Mouse (Mus musculus): ENCODE data around the gene Thegl. TPM values are rescaled to one million over a fixed set of nuclear protein-coding genes. Genes with fewer than 3 reads are reported as not detected.
A peak's percentile ranks its signal among the peaks of the same experiment; 100 is the strongest.

The Thegl gene
- polyA plus RNA-seq, 1 experiment from 2014 or later = not detected

- no peak overlapping the region for H3K27ac ChIP-seq
- H3K4me3 ChIP-seq = no peak overlapping the region
- WGBS = 79% methylated on average over 12 of the region's 12 CpGs
- no peaks in the 10 kb centered on the region for H3K36me3 ChIP-seq
- no peak overlapping the region for H3K9ac ChIP-seq
- ATAC-seq (replicated peaks; ENCODE audit: insufficient number of reproducible peaks, insufficient read depth, low FRiP score, low read depth) = no peak
- no peak overlapping the region for H3K4me2 ChIP-seq
- H3K9me3 ChIP-seq (replicated peaks) = no peaks in the 10 kb centered on the region
- H3K4me1 ChIP-seq (replicated peaks) = 0 out of 2 replicates have a peak, but pooled peaks cover 6% of the 10 kb centered on the region
- peaks cover 3% of the 10 kb centered on the region; the same call in 1 of the 2 replicates for H3K27me3 ChIP-seq
These were observed 41.1 kb downstream of the Thegl start for GRCm38 (mm10) chr5:77056881-77057440.

- H3K9ac ChIP-seq = no peak overlapping the region
- no peak for ATAC-seq (replicated peaks; ENCODE audit: insufficient number of reproducible peaks, insufficient read depth, low FRiP score, low read depth)
These were observed 44.5 kb downstream of the Thegl start for GRCm38 (mm10) chr5:77060363-77060762.

GRCm38 (mm10) chr5:77061372-77062038, 45.7 kb downstream of the Thegl start:
- H3K4me2 ChIP-seq = peak overlapping the region; percentile 38
- H3K9me3 ChIP-seq (replicated peaks) = no peaks in the 10 kb centered on the region
- 0 out of 2 replicates have a peak, but pooled peaks cover 6% of the 10 kb centered on the region for H3K4me1 ChIP-seq (replicated peaks)
- 29% methylated on average over 17 of the region's 17 CpGs for WGBS
- no peak overlapping the region for H3K9ac ChIP-seq
- H3K27ac ChIP-seq = no peak overlapping the region
- no peak for ATAC-seq (replicated peaks; ENCODE audit: insufficient number of reproducible peaks, insufficient read depth, low FRiP score, low read depth)
- H3K36me3 ChIP-seq = no peaks in the 10 kb centered on the region
- peaks cover 3% of the 10 kb centered on the region; the same call in 1 of the 2 replicates for H3K27me3 ChIP-seq
- H3K4me3 ChIP-seq = 0 out of 2 replicates have a peak overlapping the region, but pooled peaks have one; percentile 18

More at GRCm38 (mm10) chr5:77060363-77060762, 44.5 kb downstream of the Thegl start:
- no peaks in the 10 kb centered on the region for H3K9me3 ChIP-seq (replicated peaks)
- H3K4me3 ChIP-seq = no peak overlapping the region
- H3K36me3 ChIP-seq = no peaks in the 10 kb centered on the region
- H3K4me2 ChIP-seq = no peak overlapping the region
- H3K27me3 ChIP-seq = peaks cover 3% of the 10 kb centered on the region; the same call in 1 of the 2 replicates
- H3K27ac ChIP-seq = no peak overlapping the region
- 39% methylated on average over 10 of the region's 10 CpGs for WGBS
- 0 out of 2 replicates have a peak, but pooled peaks cover 6% of the 10 kb centered on the region for H3K4me1 ChIP-seq (replicated peaks)

GRCm38 (mm10) chr5:77067321-77067720, 51.5 kb downstream of the Thegl start:
- Histone ChIP-seq H3K9ac (no peak overlapping the region), H3K4me3 (no peak overlapping the region), H3K4me2 (no peak overlapping the region), H3K36me3 (no peaks in the 10 kb centered on the region), H3K27me3 (no peaks in the 10 kb centered on the region), H3K27ac (no peak overlapping the region), H3K4me1 (replicated peaks) (0 out of 2 replicates have a peak, but pooled peaks cover 3% of the 10 kb centered on the region), H3K9me3 (replicated peaks) (no peaks in the 10 kb centered on the region)
- no peak for ATAC-seq (replicated peaks; ENCODE audit: insufficient number of reproducible peaks, insufficient read depth, low FRiP score, low read depth)
- 51% methylated on average over 8 of the region's 8 CpGs for WGBS

GRCm38 (mm10) chr5:77070987-77071386, 55.2 kb downstream of the Thegl start:
- WGBS = 80% methylated on average over 2 of the region's 2 CpGs

GRCm38 (mm10) chr5:77071626-77072025, 55.8 kb downstream of the Thegl start:
- peaks cover 23% of the 10 kb centered on the region for H3K4me1 ChIP-seq (replicated peaks)
- H3K27ac ChIP-seq = no peak overlapping the region
- H3K9ac ChIP-seq = no peak overlapping the region
- no peaks in the 10 kb centered on the region for H3K9me3 ChIP-seq (replicated peaks)
- no peaks in the 10 kb centered on the region for H3K27me3 ChIP-seq
- no peak for ATAC-seq (replicated peaks; ENCODE audit: insufficient number of reproducible peaks, insufficient read depth, low FRiP score, low read depth)
- 84% methylated on average over 3 of the region's 3 CpGs for WGBS
- H3K36me3 ChIP-seq = no peaks in the 10 kb centered on the region
- no peak overlapping the region for H3K4me2 ChIP-seq
- no peak overlapping the region for H3K4me3 ChIP-seq

More at GRCm38 (mm10) chr5:77070987-77071386, 55.2 kb downstream of the Thegl start:
- Histone ChIP-seq H3K27me3 (no peaks in the 10 kb centered on the region), H3K9ac (no peak overlapping the region), H3K4me1 (replicated peaks) (peaks cover 23% of the 10 kb centered on the region), H3K27ac (no peak overlapping the region), H3K4me3 (no peak overlapping the region), H3K36me3 (no peaks in the 10 kb centered on the region), H3K9me3 (replicated peaks) (no peaks in the 10 kb centered on the region), H3K4me2 (no peak overlapping the region)
- ATAC-seq (replicated peaks; ENCODE audit: insufficient number of reproducible peaks, insufficient read depth, low FRiP score, low read depth) = no peak

- ATAC-seq (replicated peaks; ENCODE audit: insufficient number of reproducible peaks, insufficient read depth, low FRiP score, low read depth) = no peak
- peaks cover 20% of the 10 kb centered on the region for H3K4me1 ChIP-seq (replicated peaks)
- no peaks in the 10 kb centered on the region for H3K27me3 ChIP-seq
- no peaks in the 10 kb centered on the region for H3K9me3 ChIP-seq (replicated peaks)
- no peak overlapping the region for H3K27ac ChIP-seq
- 55% methylated on average over 8 of the region's 8 CpGs for WGBS
- no peak overlapping the region for H3K4me2 ChIP-seq
- no peaks in the 10 kb centered on the region for H3K36me3 ChIP-seq
- no peak overlapping the region for H3K9ac ChIP-seq
- no peak overlapping the region for H3K4me3 ChIP-seq
These were observed 58.0 kb downstream of the Thegl start for GRCm38 (mm10) chr5:77073794-77074193.

- H3K4me3 ChIP-seq = no peak overlapping the region
- WGBS = 27% methylated on average over 2 of the region's 2 CpGs
- H3K9ac ChIP-seq = no peak overlapping the region
- peak overlapping the region; percentile 60 for H3K27ac ChIP-seq
- no peaks in the 10 kb centered on the region for H3K36me3 ChIP-seq
- no peaks in the 10 kb centered on the region for H3K9me3 ChIP-seq (replicated peaks)
- no peaks in the 10 kb centered on the region for H3K27me3 ChIP-seq
- ATAC-seq (replicated peaks; ENCODE audit: insufficient number of reproducible peaks, insufficient read depth, low FRiP score, low read depth) = peak; percentile 76
- peaks cover 20% of the 10 kb centered on the region for H3K4me1 ChIP-seq (replicated peaks)
- H3K4me2 ChIP-seq = no peak overlapping the region
These were observed 59.1 kb downstream of the Thegl start for GRCm38 (mm10) chr5:77074914-77075313.

GRCm38 (mm10) chr5:77075951-77076350, 60.1 kb downstream of the Thegl start:
- Histone ChIP-seq H3K27ac (no peak overlapping the region), H3K36me3 (no peaks in the 10 kb centered on the region), H3K4me3 (no peak overlapping the region), H3K9ac (no peak overlapping the region), H3K4me2 (no peak overlapping the region), H3K4me1 (replicated peaks) (peaks cover 20% of the 10 kb centered on the region), H3K9me3 (replicated peaks) (no peaks in the 10 kb centered on the region), H3K27me3 (no peaks in the 10 kb centered on the region)
- 88% methylated on average over 4 of the region's 4 CpGs for WGBS
- no peak for ATAC-seq (replicated peaks; ENCODE audit: insufficient number of reproducible peaks, insufficient read depth, low FRiP score, low read depth)

GRCm38 (mm10) chr5:77080761-77081160, 64.9 kb downstream of the Thegl start:
- no peaks in the 10 kb centered on the region for H3K27me3 ChIP-seq

GRCm38 (mm10) chr5:77082735-77083134, 66.9 kb downstream of the Thegl start:
- WGBS = 74% methylated on average over 7 of the region's 7 CpGs
- H3K4me2 ChIP-seq = no peak overlapping the region
- no peak overlapping the region for H3K4me3 ChIP-seq
- no peaks in the 10 kb centered on the region for H3K4me1 ChIP-seq (replicated peaks)
- H3K36me3 ChIP-seq = peaks cover 16% of the 10 kb centered on the region
- no peak overlapping the region for H3K9ac ChIP-seq
- no peak overlapping the region for H3K27ac ChIP-seq
- no peaks in the 10 kb centered on the region for H3K27me3 ChIP-seq
- no peaks in the 10 kb centered on the region for H3K9me3 ChIP-seq (replicated peaks)
- no peak for ATAC-seq (replicated peaks; ENCODE audit: insufficient number of reproducible peaks, insufficient read depth, low FRiP score, low read depth)

More at GRCm38 (mm10) chr5:77080761-77081160, 64.9 kb downstream of the Thegl start:
- H3K4me2 ChIP-seq = no peak overlapping the region
- H3K9me3 ChIP-seq (replicated peaks) = no peaks in the 10 kb centered on the region
- H3K9ac ChIP-seq = no peak overlapping the region
- 81% methylated on average over 4 of the region's 4 CpGs for WGBS
- no peaks in the 10 kb centered on the region for H3K4me1 ChIP-seq (replicated peaks)
- peaks cover 3% of the 10 kb centered on the region; the same call in 1 of the 2 replicates for H3K36me3 ChIP-seq
- no peak for ATAC-seq (replicated peaks; ENCODE audit: insufficient number of reproducible peaks, insufficient read depth, low FRiP score, low read depth)
- no peak overlapping the region for H3K4me3 ChIP-seq
- H3K27ac ChIP-seq = no peak overlapping the region
